Mouse (Mus musculus): Measurements from ENCODE around the gene Rae1. TPM values are rescaled to one million over a fixed set of nuclear protein-coding genes. Genes with fewer than 3 reads are reported as not detected.

The Rae1 gene
- polyA plus RNA-seq, 1 experiment from 2014 or later: 123 TPM

- 0% methylated on average over 51 of the region's 51 CpGs for whole genome bisulfite sequencing
- Histone ChIP-seq H3K27me3 (replicated peaks) (peaks cover 19% of the 10 kb centered on the region), H3K4me3 (peak overlapping the region; percentile 79), H3K9me3 (no peaks in the 10 kb centered on the region), H3K4me1 (peaks cover 62% of the 10 kb centered on the region), H3K9ac (peak overlapping the region; percentile 80), H3K36me3 (peaks cover 14% of the 10 kb centered on the region), H3K27ac (peak overlapping the region; percentile 53; the same call in 1 of the 2 replicates), H3K4me2 (replicated peaks) (peak overlapping the region; percentile 94)
- ATAC-seq (ENCODE audit: low FRiP score, low read depth): peak; percentile 63
Observed at GRCm38 (mm10) chr2:173022056-173022681, 22.3 kb downstream of the Rae1 start.

- Histone ChIP-seq H3K27ac (no peak overlapping the region), H3K36me3 (peaks cover 20% of the 10 kb centered on the region), H3K9ac (peak overlapping the region; percentile 80), H3K4me2 (replicated peaks) (peak overlapping the region; percentile 94), H3K9me3 (no peaks in the 10 kb centered on the region), H3K27me3 (replicated peaks) (peaks cover 19% of the 10 kb centered on the region), H3K4me1 (peaks cover 62% of the 10 kb centered on the region), H3K4me3 (peak overlapping the region; percentile 79)
- WGBS: 20% methylated on average over 10 of the region's 10 CpGs
- ATAC-seq (ENCODE audit: low FRiP score, low read depth): no peak
Observed at GRCm38 (mm10) chr2:173022813-173023212, 22.9 kb downstream of the Rae1 start.

- no peak for ATAC-seq (ENCODE audit: low FRiP score, low read depth)
- Histone ChIP-seq H3K4me2 (replicated peaks) (peak overlapping the region; percentile 94), H3K9me3 (no peaks in the 10 kb centered on the region), H3K4me3 (peak overlapping the region; percentile 79; the same call in 1 of the 2 replicates), H3K27me3 (replicated peaks) (peaks cover 18% of the 10 kb centered on the region), H3K27ac (no peak overlapping the region), H3K36me3 (peaks cover 22% of the 10 kb centered on the region), H3K9ac (peak overlapping the region; percentile 80), H3K4me1 (peaks cover 62% of the 10 kb centered on the region)
- WGBS: 84% methylated on average over 7 of the region's 7 CpGs
Observed at GRCm38 (mm10) chr2:173023371-173023851, 23.5 kb downstream of the Rae1 start.

- Histone ChIP-seq H3K27ac (no peak overlapping the region), H3K36me3 (peaks cover 25% of the 10 kb centered on the region)
- 86% methylated on average over 4 of the region's 4 CpGs for WGBS
Observed at GRCm38 (mm10) chr2:173023966-173024365, 24.0 kb downstream of the Rae1 start.

GRCm38 (mm10) chr2:173024392-173024791 is 24.5 kb downstream of the Rae1 start:
- H3K9me3 ChIP-seq: no peaks in the 10 kb centered on the region
- peaks cover 9% of the 10 kb centered on the region for H3K27me3 ChIP-seq (replicated peaks)
- H3K36me3 ChIP-seq: peaks cover 29% of the 10 kb centered on the region
- ATAC-seq (ENCODE audit: low FRiP score, low read depth): no peak
- 0 out of 2 replicates have a peak overlapping the region, but pooled peaks have one; percentile 79 for H3K4me3 ChIP-seq
- peak overlapping the region; percentile 94 for H3K4me2 ChIP-seq (replicated peaks)
- WGBS: 76% methylated on average over 8 of the region's 8 CpGs
- peaks cover 60% of the 10 kb centered on the region for H3K4me1 ChIP-seq
- H3K27ac ChIP-seq: no peak overlapping the region
- H3K9ac ChIP-seq: 0 out of 2 replicates have a peak overlapping the region, but pooled peaks have one; percentile 26

More at GRCm38 (mm10) chr2:173023966-173024365, 24.0 kb downstream of the Rae1 start:
- Histone ChIP-seq H3K4me1 (peaks cover 62% of the 10 kb centered on the region), H3K9ac (no peak overlapping the region), H3K27me3 (replicated peaks) (peaks cover 13% of the 10 kb centered on the region), H3K4me3 (0 out of 2 replicates have a peak overlapping the region, but pooled peaks have one; percentile 79), H3K4me2 (replicated peaks) (peak overlapping the region; percentile 94), H3K9me3 (no peaks in the 10 kb centered on the region)
- no peak for ATAC-seq (ENCODE audit: low FRiP score, low read depth)

- Histone ChIP-seq H3K4me1 (peaks cover 54% of the 10 kb centered on the region), H3K27ac (no peak overlapping the region), H3K9ac (peak overlapping the region; percentile 26), H3K9me3 (no peaks in the 10 kb centered on the region), H3K4me2 (replicated peaks) (peak overlapping the region; percentile 94), H3K36me3 (peaks cover 34% of the 10 kb centered on the region), H3K27me3 (replicated peaks) (peaks cover 9% of the 10 kb centered on the region), H3K4me3 (peak overlapping the region; percentile 3; the same call in 1 of the 2 replicates)
- WGBS: 26% methylated on average over 4 of the region's 4 CpGs
- ATAC-seq (ENCODE audit: low FRiP score, low read depth): no peak
Observed at GRCm38 (mm10) chr2:173024938-173025337, 25.0 kb downstream of the Rae1 start.

GRCm38 (mm10) chr2:173026286-173026685 is 26.4 kb downstream of the Rae1 start:
- H3K4me1 ChIP-seq: peaks cover 48% of the 10 kb centered on the region

GRCm38 (mm10) chr2:173026688-173027131 is 26.8 kb downstream of the Rae1 start:
- no peak overlapping the region for H3K4me2 ChIP-seq (replicated peaks)
- H3K4me3 ChIP-seq: no peak overlapping the region
- H3K27me3 ChIP-seq (replicated peaks): no peaks in the 10 kb centered on the region
- ATAC-seq (ENCODE audit: low FRiP score, low read depth): no peak
- H3K36me3 ChIP-seq: peaks cover 52% of the 10 kb centered on the region
- H3K9ac ChIP-seq: 0 out of 2 replicates have a peak overlapping the region, but pooled peaks have one; percentile 1
- 92% methylated on average over 3 of the region's 3 CpGs for WGBS
- peaks cover 48% of the 10 kb centered on the region for H3K4me1 ChIP-seq
- H3K9me3 ChIP-seq: no peaks in the 10 kb centered on the region
- H3K27ac ChIP-seq: no peak overlapping the region

More at GRCm38 (mm10) chr2:173026286-173026685, 26.4 kb downstream of the Rae1 start:
- Histone ChIP-seq H3K27me3 (replicated peaks) (no peaks in the 10 kb centered on the region), H3K27ac (no peak overlapping the region), H3K9me3 (no peaks in the 10 kb centered on the region), H3K9ac (0 out of 2 replicates have a peak overlapping the region, but pooled peaks have one; percentile 1), H3K4me2 (replicated peaks) (no peak overlapping the region), H3K36me3 (peaks cover 48% of the 10 kb centered on the region), H3K4me3 (no peak overlapping the region)
- ATAC-seq (ENCODE audit: low FRiP score, low read depth): no peak
- WGBS: 94% methylated on average over 5 of the region's 5 CpGs

- Histone ChIP-seq H3K9ac (no peak overlapping the region), H3K9me3 (no peaks in the 10 kb centered on the region), H3K27me3 (replicated peaks) (no peaks in the 10 kb centered on the region), H3K36me3 (peaks cover 58% of the 10 kb centered on the region), H3K27ac (no peak overlapping the region), H3K4me2 (replicated peaks) (no peak overlapping the region), H3K4me3 (no peak overlapping the region), H3K4me1 (peaks cover 47% of the 10 kb centered on the region)
- no peak for ATAC-seq (ENCODE audit: low FRiP score, low read depth)
- WGBS: 93% methylated on average over 6 of the region's 6 CpGs
Observed at GRCm38 (mm10) chr2:173027169-173027823, 27.4 kb downstream of the Rae1 start.

- Histone ChIP-seq H3K27ac (no peak overlapping the region), H3K4me1 (peaks cover 40% of the 10 kb centered on the region), H3K27me3 (replicated peaks) (no peaks in the 10 kb centered on the region), H3K36me3 (peaks cover 64% of the 10 kb centered on the region), H3K9ac (no peak overlapping the region), H3K4me2 (replicated peaks) (no peak overlapping the region), H3K4me3 (no peak overlapping the region), H3K9me3 (no peaks in the 10 kb centered on the region)
- 70% methylated on average over 4 of the region's 4 CpGs for WGBS
- no peak for ATAC-seq (ENCODE audit: low FRiP score, low read depth)
Observed at GRCm38 (mm10) chr2:173027824-173028495, 28.0 kb downstream of the Rae1 start.

GRCm38 (mm10) chr2:173028508-173029031 is 28.7 kb downstream of the Rae1 start:
- H3K27me3 ChIP-seq (replicated peaks): no peaks in the 10 kb centered on the region
- H3K27ac ChIP-seq: no peak overlapping the region
- no peak for ATAC-seq (ENCODE audit: low FRiP score, low read depth)
- H3K36me3 ChIP-seq: peaks cover 70% of the 10 kb centered on the region
- no peaks in the 10 kb centered on the region for H3K9me3 ChIP-seq
- no peak overlapping the region for H3K4me3 ChIP-seq
- H3K9ac ChIP-seq: no peak overlapping the region
- H3K4me1 ChIP-seq: peaks cover 34% of the 10 kb centered on the region
- no peak overlapping the region for H3K4me2 ChIP-seq (replicated peaks)
- 87% methylated on average over 3 of the region's 3 CpGs for WGBS
